Mouse (Mus musculus) ES-Bruce4 (cell line): ENCODE measurements around the gene Rtn1. TPM values are rescaled to one million over a fixed set of nuclear protein-coding genes. Genes with fewer than 3 reads are reported as not detected.

Source experiments
- H3K27ac ChIP-seq: 2 replicates; pipeline ENCODE4 v1.5.1; 2012; ENCODE audit warnings: low read length, inconsistent platforms; ENCODE audit not compliant: insufficient read depth
- H3K27me3 ChIP-seq: 2 replicates; pipeline ENCODE4 v1.6.1; 2012; ENCODE audit warnings: mild to moderate bottlenecking, low read length, inconsistent platforms; ENCODE audit not compliant: control insufficient read depth, poor library complexity, insufficient read depth, severe bottlenecking
- H3K36me3 ChIP-seq: 2 replicates; pipeline ENCODE4 v1.6.1; 2012; ENCODE audit warnings: inconsistent platforms, mild to moderate bottlenecking, low read length, moderate library complexity; ENCODE audit not compliant: control insufficient read depth, poor library complexity, insufficient read depth, severe bottlenecking
- H3K4me1 ChIP-seq: one replicate; pipeline ENCODE4 v1.8.1; 2011; ENCODE audit warnings: low read length; ENCODE audit not compliant: control insufficient read depth, insufficient read depth
- H3K4me3 ChIP-seq: 2 replicates; pipeline ENCODE4 v1.5.1; 2011; ENCODE audit warnings: low read depth, mild to moderate bottlenecking, low read length
- H3K9ac ChIP-seq: 2 replicates; pipeline ENCODE4 v1.6.1; 2012; ENCODE audit warnings: low read depth, mild to moderate bottlenecking, inconsistent platforms; ENCODE audit not compliant: poor library complexity, severe bottlenecking
- H3K9me3 ChIP-seq: replicated peaks from 2 replicates; pipeline ENCODE4 v1.6.1; 2012; ENCODE audit warnings: mild to moderate bottlenecking, low read length, inconsistent platforms; ENCODE audit not compliant: control insufficient read depth, poor library complexity, insufficient read depth, severe bottlenecking
- CTCF ChIP-seq: IDR thresholded peaks from one replicate; pipeline ENCODE4 v1.8.1; 2011; ENCODE audit warnings: low read depth, low read length
- EP300 ChIP-seq: IDR thresholded peaks from 2 replicates; pipeline ENCODE4 v1.6.1; 2011; ENCODE audit warnings: low read depth, low read length; ENCODE audit not compliant: insufficient read depth
- POLR2A ChIP-seq: IDR thresholded peaks from one replicate; pipeline ENCODE4 v1.8.1; 2011; ENCODE audit warnings: low read length; ENCODE audit not compliant: insufficient read depth
- polyA plus RNA-seq: library from polyadenylated mRNA; stranded (reverse); fragments of >200 nt; gene quantifications from 2 replicates; pipeline ENCODE4 v1.2.4, GENCODE M21; 2011; ENCODE audit warnings: low read depth; ENCODE audit not compliant: missing spikeins, insufficient read depth, insufficient read length

The Rtn1 gene
- polyA plus RNA-seq, 1 experiment = 6.3 TPM

DNA sequence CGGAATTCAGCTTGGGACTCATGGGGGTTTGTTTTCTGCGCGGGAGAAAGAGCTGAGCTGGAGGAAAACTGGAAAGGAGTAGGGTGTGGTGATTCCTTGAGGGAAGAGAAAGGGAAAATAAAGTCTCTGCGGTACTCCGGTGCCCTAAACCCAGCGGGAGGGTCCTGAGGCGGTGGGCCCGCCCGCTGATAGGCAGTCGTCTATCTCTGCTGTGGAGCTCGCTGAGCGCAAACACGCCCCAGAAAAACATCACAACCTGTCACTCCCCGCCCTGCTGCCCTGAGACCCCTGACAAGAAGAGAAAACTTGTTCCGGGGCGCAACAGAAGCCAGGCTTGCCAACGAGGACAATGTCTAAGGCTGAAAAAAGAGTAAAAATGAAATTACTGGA, 1.1 kb downstream of the Rtn1 start:
- no peak overlapping the region for H3K9ac ChIP-seq
- H3K4me1 ChIP-seq = no peaks in the 10 kb centered on the region
- H3K27ac ChIP-seq = peak overlapping the region; percentile 46; the same call in 1 of the 2 replicates

DNA sequence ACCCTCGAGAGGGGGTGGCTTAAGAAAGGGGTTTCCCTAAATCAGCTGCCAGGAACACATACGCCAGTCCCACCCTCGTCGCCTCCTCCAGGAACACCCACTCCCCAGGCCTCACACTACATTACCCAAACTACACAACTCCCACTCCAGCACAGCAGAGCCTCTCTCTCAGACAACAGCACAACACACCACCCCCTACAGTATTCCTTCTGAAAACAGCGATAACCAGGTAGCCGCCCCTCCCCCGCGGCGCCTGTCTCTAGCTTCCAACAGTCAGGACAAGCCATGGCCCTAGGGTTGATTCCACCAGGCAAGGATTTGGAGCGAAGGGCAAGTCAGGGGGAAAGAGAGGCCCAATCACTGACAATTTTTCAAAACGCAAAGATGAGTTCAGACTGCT, 1.7 kb downstream of the Rtn1 start:
- H3K9ac ChIP-seq = no peak overlapping the region
- no peaks in the 10 kb centered on the region for H3K27me3 ChIP-seq
- peak overlapping the region; percentile 46 for H3K27ac ChIP-seq
- no peaks in the 10 kb centered on the region for H3K9me3 ChIP-seq
- H3K4me1 ChIP-seq = no peaks in the 10 kb centered on the region
- H3K36me3 ChIP-seq = no peaks in the 10 kb centered on the region
- H3K4me3 ChIP-seq = no peak overlapping the region; the same call in 1 of the 2 replicates
- TF ChIP-seq EP300 (0 out of 2 replicates have a peak, but pooled peaks have one; percentile 6), CTCF (no peak), POLR2A (no peak)

More for the DNA sequence above, 1.1 kb downstream of the Rtn1 start:
- no peak for TF ChIP-seq EP300
- no peak for TF ChIP-seq POLR2A
- TF ChIP-seq CTCF = no peak
- peaks cover 2% of the 10 kb centered on the region; the same call in 1 of the 2 replicates for H3K27me3 ChIP-seq
- peak overlapping the region; percentile 71 for H3K4me3 ChIP-seq
- no peaks in the 10 kb centered on the region for H3K9me3 ChIP-seq
- no peaks in the 10 kb centered on the region for H3K36me3 ChIP-seq

DNA sequence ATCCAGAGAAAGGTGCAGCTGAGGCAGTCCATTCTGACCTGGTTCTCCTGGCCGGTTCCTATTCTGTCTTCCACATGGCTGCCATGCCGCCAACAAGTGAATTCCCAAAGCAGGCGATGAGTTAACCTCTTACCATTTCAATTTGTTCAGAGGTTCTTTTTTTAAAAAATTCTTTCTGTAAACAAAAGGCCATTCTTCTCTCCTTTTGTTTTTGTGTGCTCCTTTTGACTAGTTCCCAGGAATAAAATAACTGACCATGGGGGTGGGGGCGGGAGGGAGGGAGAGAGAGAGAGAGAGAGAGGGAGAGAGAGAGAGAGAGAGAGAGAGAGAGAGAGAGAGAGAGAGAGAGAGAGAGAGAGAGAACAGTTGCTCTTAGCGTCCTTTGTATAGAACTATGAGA, 3.8 kb downstream of the Rtn1 start:
- no peaks in the 10 kb centered on the region for H3K9me3 ChIP-seq
- H3K36me3 ChIP-seq = no peaks in the 10 kb centered on the region
- H3K4me3 ChIP-seq = no peak overlapping the region
- H3K4me1 ChIP-seq = no peaks in the 10 kb centered on the region
- H3K27me3 ChIP-seq = no peaks in the 10 kb centered on the region
- no peak for TF ChIP-seq EP300
- TF ChIP-seq POLR2A = no peak
- TF ChIP-seq CTCF = no peak
- H3K27ac ChIP-seq = no peak overlapping the region
- H3K9ac ChIP-seq = no peak overlapping the region

DNA sequence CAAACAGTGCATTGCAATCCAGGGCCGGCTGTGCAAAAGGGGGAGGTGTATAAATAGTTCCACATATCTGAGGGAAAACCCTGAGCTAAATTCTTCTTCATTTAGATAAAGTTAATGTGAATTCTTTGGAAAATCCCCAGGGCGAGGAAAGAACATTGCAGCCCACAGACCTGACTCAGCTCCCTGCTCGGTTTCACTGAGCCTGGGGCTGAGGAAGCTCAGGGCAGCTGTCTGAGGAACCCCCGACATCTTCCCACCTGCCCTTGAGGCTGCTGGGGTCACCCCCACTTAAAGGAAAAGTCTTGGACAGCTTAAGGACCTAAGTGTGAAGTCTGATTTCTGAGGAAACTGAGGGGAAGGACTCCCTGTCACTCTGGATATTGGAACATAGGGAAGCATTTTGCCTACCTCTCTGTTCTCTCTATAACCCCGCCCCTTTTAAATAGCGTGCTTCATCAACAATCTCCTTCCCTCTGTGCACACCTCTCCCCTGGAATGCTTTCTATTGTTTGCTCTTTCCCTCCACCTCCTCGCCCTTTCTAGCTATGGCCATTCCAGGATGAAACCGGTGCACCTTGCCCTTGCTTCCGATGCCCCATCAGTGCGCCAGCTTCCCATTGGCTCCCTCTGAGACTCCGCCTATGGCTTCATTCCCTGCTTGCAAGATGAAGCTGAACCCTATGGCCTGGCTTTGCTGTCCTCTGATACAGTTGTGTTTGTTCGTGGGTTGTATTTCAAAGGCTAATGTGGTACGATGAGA, 15.6 kb downstream of the Rtn1 start:
- H3K4me1 ChIP-seq = no peaks in the 10 kb centered on the region
- H3K9me3 ChIP-seq = no peaks in the 10 kb centered on the region
- H3K4me3 ChIP-seq = 0 out of 2 replicates have a peak overlapping the region, but pooled peaks have one; percentile 17
- H3K27ac ChIP-seq = peak overlapping the region; percentile 74
- H3K27me3 ChIP-seq = no peaks in the 10 kb centered on the region; the same call in 1 of the 2 replicates
- no peaks in the 10 kb centered on the region for H3K36me3 ChIP-seq
- TF ChIP-seq EP300 (peak; percentile 46; the same call in 1 of the 2 replicates), CTCF (no peak)
- no peak overlapping the region; the same call in 1 of the 2 replicates for H3K9ac ChIP-seq

DNA sequence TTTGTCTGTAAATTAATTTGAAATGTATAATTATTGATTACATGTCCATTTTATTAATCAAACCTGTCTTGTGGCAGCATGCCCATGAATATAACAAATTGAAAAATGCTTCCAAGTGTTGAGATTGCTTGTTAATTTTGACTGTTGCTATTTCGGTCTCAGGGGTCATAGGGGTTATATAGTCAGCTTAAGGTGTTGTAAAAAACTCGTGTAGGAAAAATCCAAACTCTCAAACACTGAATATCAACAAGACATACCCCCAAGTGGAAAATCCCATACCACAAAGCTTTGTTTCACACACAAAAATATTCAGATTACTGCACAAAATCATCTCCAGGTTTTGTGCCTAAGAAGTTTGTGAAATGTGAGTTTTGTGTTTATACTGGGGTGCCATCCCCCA, 18.5 kb downstream of the Rtn1 start:
- H3K4me1 ChIP-seq = no peaks in the 10 kb centered on the region
- no peak for TF ChIP-seq CTCF
- no peak for TF ChIP-seq EP300
- no peak for TF ChIP-seq POLR2A
- no peaks in the 10 kb centered on the region; the same call in 1 of the 2 replicates for H3K27me3 ChIP-seq
- no peaks in the 10 kb centered on the region for H3K36me3 ChIP-seq
- no peak overlapping the region for H3K9ac ChIP-seq
- no peaks in the 10 kb centered on the region for H3K9me3 ChIP-seq
- H3K4me3 ChIP-seq = no peak overlapping the region
- no peak overlapping the region for H3K27ac ChIP-seq
